Mouse (Mus musculus) embryo, embryonic 9.5 days (tissue): Measurements from ENCODE around the gene Shank2.
A peak's percentile ranks its signal among the peaks of the same experiment; 100 is the strongest.

ENCODE experiments used
- DNase-seq: peaks from one replicate; pipeline ENCODE4 v3.0.0-alpha.2; 2017; ENCODE audit errors: extremely low spot score

The Shank2 gene

DNA sequence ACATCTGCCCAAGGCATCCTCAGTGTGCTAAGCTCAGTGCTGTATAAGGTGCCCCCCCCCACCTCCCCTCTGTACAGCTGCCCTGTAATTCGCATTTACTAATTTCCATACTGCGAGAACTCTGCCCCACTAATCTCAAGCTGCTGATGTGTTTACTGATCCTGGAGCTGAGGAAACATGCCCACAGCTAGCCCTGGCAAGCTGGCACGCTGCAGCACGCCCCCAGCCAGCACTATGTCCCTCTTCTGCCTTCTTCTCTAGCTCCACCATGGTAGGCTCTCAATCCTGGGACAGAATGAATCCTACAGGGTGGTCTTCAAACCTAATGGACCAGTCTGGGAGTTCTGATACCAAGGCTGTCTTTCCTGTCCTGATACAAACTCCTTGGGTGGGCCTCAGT is 267.1 kb downstream of the Shank2 start:
- no peak for DNase-seq

DNA sequence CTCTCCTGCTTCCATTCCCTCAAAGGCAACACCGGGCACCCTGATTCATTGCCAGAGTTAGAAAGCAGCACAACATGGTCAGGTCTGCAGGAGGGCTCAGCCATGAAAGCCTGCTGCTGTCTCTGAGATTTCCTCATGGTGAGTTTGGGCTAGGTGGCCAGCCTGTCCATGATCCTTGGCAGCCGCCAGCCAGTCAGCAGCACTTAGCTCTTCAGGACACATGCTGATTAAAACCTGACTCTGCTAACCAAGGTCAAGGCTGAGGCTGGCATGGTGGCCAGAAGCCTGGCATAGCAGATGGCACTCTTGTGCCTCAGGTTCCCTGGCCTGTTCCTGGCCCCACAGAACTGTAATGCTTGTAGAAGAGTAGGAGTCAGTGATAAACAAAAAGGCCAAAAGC is 269.3 kb downstream of the Shank2 start:
- DNase-seq: no peak

DNA sequence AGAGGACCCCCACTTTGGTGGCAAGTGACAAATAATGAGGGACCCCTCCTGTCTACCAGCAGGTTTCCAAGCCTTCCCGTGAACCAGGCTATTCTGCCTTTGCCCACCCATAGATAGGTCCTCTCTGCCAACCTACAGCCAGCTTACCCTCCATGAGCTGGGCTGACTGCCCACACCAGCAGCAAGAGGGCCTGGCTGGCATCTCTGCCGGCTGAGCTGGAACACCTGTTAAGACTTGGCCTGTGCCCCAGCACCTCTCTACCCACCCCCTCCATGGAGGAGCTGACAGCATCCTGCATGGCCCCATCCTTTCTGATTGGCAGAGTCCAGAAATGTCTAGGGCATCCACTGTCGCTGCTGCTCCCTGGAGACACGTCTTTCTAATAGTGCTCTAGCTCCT is 277.0 kb downstream of the Shank2 start:
- no peak for DNase-seq

DNA sequence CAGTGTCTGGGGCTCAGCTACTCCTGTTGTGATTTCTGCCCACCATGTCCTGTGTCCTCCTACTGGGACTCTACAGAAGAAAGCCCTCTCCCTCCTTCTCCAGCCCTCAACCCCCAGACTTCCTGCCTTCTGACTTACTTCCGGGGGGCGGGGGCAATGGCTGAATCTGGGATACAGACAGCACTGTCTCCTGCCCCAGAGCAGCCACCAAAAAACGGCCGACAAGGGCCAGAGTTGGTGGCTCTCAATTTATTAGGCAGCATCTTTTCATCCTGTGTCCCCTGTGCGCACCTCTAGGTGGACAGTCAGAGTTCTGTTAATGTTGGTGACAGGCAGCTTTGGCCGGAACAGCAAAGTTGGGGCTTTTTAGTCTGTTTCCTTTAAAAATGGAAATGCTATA is 282.0 kb downstream of the Shank2 start:
- peak; percentile 54 for DNase-seq

DNA sequence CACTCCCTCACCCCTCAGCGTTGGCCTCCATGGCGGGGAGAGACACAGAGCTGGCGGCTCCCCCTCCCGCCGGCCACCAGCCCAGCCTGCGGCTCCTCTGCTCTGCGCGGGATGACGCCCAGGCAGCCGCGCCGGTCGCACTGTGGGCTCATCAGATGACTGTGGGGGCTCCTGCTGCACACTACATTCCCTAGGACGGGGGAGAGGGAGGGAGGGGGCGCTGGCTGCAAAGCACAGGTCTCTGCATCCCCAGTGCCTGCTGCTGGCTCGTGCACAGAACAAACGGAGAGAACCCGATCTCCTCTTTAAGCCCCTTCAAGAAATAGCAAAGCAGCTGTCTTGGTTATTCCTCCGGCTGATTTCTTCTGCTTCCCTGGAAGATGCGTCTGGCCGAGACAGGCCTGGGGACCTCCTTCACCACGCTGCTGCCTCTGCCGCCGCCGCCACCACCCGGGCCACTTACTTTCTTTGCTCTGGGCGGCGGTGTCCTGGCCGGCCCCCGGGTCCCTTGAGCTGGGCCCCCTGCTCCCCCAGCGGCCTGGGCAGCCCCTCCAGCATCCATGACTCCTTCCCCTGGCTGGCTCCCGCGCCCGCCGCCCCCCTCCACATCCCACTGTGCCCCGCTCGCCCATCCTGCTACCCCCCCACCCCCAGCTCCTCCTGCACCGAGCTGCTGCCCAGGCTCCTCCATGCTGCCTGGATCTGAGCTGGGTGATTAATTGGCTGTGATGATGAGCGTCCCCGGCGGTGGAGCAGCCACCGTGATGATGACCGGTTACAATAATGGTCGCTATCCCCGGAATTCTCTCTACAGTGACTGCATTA is 282.7 kb downstream of the Shank2 start:
- peak; percentile 69 for DNase-seq

DNA sequence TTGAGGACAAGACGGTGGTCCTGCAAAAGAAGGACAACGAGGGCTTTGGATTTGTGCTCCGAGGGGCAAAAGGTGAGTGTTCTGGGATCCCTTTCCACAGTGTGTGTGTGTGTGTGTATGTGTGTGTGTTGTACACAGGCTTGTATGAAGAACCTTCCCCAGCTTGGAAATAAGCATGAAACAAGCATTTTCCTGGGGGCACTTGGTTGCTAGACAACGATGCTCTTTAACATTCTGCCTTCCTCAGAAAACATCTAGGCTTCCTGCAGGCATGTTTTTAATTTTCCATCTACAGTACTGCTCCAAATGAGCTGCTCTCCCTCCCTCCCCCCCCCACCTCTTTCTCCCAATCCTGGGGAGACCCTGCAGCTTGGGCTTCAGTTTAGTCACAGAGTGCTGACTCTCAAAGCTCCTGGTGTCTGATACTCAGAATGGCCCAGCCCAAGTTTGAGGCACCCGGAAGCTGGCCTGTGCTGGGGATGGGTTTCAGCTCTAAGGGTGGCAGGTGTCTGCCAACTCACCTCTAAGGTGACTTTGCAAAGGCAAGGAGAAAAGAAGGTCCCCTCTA is 283.4 kb downstream of the Shank2 start:
- no peak for DNase-seq

DNA sequence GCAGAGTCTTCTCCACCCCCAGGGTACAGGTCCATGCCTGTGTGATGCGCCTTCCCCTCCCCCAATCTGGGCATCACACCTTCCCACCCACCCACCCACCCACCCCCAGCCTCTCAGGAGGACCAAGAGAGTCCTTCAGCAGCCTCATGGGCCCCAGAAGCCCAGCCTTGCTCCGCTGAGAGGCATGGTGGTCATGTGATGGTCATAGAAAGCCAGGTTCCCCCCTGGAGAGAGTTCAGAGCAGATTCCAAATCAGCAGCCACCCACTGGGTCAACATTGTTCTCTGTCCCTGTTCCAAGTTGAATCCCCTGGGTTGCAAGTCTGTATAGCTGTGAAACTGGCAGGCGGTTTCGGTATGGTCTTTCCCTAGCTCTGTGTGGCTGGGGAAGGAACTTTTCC is 284.2 kb downstream of the Shank2 start:
- DNase-seq: no peak

DNA sequence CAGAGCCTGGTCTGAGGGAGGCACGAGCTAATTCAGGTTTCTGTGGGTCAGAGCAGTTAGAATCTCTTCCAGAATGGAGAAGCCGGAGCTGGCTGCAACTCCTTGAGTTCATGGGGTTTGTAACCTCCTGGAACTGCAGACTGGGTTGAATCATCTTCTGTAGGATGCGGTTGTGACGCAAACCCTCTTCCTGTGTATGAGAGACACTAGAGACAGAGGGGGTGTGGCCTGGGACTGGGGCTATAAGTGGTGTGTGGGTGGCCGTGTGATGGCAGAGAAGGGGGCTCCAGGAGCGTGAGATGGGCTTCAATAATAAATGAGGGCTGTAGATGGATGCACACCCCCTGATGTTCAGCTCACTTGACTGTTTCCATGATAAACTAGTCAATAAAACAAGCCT is 286.3 kb downstream of the Shank2 start:
- no peak for DNase-seq

DNA sequence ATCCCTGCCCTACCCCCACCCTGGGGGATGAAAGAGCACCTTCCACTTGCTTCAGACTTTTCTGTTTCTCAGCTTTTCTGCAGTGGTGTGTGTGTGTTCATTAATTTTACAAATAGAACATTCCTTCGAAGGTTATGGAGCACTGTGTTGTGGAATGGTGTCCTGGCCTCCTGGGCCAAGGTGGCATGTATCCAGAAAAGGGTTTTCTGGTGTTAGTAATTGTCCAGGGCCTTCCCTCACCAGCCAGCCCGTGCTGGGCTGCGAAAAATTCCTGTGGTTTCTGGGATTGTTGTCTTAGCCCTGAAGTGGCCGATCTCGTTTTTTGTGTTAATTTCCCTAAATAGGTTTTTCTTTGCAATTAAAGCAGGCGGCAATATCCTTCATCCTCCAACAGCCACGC is 289.8 kb downstream of the Shank2 start:
- no peak for DNase-seq

DNA sequence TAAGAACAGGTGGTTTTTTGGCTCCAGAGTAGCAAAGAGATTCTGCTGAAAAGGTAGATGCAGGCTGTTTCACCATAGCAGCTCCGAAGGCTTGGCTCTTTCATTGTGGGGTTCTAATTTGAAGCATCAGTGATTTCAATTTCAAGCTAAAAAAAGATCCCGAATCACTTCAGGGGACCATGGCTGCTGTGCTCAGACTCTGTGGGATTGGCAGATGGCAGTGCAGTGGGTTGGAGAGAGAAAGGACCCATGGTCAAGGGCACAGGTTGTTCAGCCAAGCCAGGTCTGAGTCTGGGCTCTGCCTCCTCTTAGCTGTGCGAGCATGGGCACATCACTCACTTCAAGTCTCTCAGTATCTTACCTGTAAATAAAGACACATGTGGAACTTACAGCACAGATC is 291.9 kb downstream of the Shank2 start:
- no peak for DNase-seq

DNA sequence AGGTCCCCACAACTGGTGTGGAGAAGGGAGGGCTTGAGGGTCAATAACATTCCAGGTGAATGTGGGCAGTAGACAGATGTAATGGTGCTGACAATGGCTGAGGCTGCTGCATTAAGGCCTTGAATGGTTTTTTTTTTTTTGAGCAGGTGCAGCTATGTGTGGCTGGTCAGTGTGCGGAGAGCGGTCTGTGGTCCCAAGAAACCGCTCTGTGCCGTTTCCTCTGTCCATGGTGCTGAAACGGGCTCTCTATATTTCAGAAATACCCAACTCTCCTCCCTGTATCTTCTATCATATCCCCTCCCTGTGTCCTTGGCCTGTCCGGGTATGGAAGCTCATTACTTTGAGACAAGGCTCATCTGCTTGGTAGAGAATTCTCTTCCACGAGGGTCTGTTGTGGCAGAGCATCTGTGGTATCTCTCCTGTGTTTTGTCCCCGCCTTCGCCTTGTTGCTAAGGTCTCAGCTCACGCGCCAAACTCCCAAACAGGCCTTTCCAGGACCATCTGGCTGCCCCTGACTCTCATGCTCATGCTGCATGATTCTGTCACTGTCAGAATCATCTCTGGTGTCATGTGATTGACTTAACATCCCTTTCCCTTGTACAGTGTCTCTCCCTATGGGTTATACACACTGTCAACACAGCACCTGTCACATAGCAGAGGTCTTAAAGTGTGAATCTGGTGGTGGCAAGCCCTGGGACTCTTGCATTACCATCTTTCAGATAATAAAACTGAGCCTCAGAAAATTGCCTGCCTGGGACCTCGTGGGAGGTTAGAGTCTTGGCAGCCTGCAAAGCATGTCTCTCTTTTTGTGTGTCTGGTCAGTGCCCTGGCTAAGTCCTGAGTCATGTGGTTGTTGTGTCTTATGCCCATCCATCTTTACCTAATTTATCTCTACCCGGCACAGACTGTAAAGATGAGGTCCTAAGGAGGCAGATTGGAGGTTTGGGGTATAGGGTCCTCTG is 292.8 kb downstream of the Shank2 start:
- peak; percentile 59 for DNase-seq

DNA sequence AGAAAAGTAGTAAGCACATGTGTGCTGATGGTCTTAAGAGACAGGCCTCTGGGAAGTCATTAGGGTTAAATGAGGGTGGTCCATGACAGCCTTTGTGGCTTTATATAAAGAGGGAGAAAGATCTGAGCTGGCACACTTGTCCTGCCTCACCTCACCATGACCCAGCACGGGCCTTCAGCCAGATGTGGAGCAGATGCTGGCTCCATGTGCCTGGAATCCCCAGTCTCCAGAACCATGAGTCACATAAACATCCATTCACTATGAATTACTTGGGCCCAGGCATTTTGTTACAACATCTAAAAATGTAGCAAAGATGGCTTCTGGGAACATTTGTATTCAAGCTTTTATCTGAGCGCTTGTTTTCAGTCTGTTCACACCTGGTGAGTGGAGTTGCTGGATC is 297.6 kb downstream of the Shank2 start:
- DNase-seq: no peak

DNA sequence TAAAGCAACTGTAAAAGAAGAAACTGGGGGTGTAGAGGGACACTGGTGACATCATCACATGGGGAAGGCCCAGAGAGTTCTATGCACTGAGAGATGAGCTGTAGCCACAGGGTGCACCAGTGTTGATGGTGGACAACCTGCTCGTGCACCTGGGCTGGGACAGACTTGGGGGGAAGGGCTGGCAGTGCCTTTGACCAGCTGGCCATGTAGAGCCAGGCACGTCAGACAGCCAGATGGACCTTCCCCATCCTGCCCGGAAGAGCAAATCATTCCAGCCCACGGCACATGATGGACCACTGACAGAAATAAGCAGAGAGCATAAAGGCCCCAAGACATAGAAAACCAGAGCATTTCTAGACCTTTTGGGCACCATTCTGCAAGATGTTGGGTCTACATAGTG is 299.9 kb downstream of the Shank2 start:
- no peak for DNase-seq

DNA sequence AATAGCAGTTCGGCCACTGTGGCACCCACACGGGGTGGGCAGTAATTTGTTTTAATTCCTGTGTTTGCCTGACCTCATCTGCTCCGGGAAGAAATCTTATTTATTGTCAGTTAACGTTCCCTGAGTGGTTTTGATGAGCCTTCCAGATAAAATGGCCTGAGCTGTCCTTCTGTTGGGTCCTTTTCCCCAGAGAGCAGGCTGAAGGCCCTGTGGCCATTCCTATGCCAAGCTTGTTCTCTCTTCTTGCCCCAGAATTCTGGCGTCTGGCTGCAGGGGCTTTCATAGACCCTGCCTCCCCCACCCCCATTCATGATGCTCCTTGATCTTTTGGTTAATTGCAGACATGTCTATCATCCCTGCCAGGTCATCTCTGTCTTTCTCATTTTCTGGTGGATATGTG is 300.8 kb downstream of the Shank2 start:
- no peak for DNase-seq

DNA sequence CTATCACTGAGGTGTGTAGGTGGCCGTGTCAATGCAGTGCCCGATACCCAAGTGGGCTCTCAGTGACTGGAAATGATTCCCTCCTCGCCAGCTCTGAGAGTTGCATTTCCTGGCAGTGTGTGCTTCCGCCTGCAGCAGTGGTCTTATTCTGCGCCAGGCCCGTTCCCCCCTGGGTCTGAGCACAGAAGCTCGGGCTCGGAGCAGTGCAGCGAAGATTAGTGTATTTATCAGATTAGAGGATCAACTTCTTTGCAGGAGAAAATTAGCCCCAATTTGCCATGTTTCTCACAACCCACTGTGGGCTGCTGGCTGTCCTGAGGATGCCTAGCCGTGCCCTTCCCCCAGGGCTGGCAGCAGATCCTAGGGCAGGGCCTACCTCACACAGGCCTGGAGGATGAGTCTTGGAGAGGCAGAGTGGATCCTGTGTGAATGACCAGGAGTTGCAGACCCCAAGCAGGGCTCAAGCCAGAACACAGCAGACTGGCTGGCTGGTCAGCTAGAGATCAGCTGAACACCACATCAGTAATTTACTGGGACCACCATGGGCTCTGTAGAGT is 306.2 kb downstream of the Shank2 start:
- no peak for DNase-seq

DNA sequence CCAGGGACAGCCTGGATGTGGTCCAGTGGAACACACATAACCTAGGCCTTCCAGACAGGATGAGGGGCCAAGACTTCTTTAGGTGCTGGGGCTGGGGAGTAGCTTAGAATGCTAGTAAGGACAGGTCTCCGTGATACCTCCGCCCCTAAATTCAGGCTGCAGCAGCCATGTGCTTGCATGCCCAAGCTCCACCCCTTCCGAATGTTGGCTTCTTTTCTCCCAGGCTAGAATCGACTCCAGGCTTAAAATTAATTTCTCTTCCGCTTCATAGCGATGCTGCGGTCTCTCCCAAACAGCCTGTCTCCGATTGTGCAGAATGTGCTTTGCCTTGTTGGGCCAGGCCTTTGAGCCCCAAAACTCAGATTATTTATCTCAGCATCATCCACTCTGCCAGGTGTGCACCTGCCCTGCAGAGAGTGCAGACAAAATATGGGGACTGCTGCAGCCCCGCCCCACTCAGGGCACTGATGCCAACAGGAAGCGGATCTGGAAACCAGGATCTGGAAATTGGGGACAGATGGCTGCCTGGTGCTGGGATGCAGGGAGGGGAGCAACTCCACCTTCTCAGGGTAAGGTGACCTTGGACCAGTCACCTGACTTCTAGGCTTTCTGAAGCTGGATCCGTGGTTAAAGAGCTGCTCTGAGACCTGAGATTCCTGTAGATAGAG is 312.8 kb downstream of the Shank2 start:
- DNase-seq: no peak

DNA sequence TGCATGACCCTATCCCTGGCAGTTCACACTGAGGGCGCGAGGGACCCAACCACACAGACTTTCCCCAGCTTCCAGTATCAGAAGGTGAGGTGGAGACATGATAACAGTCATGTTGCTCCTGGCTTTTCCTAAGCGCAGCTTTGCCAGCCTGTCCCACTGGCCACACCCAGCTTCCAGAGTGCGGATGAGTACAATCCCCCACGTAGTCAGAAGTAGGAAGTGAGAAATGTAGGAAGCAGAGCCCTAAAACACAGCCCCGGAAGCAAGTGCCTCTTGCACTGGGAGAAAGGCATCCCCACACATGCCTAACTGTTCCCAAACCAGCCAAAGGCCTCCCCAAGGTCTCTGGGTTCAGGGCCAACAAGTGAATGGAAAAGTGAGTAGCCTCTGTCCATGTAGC is 314.5 kb downstream of the Shank2 start:
- DNase-seq: no peak

DNA sequence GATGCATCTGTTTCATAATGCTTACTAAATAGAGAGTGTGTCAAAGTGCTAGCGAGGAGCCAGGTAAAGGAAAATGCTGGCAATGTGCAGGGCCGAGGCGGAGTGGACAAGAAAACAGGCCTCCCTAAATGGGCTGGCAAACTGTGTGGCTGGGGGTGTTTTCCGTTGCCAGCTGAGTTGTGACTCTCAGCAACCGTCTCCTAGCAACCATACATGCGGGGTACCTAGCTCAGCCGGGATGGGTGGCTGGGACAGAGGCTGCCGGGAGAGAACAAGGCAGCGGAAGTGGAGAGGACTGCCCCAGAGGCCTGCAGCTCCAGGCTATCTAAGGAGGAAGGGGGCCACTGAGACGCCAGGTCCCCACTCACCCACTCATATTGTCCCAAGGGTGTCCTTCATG is 315.1 kb downstream of the Shank2 start:
- peak; percentile 12 for DNase-seq

DNA sequence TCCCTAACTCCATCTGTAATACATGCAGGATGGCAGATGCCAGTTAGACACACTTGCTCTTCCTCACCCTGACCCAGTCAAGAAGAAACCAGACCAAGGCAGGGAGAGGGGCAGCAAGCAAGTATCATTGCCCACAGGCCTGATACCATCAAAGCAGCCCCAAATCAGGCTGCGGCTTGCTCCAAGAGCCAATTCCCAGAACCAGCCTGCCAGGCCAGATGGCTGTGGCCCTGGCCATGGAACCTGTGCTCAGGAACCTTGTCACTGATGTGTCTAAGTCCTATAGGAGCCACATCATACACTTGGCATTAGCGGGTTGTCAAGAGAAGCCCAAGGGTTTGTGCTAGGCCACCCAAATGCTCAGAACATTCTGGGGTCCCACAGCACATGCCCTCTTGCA is 322.3 kb downstream of the Shank2 start:
- DNase-seq: no peak

DNA sequence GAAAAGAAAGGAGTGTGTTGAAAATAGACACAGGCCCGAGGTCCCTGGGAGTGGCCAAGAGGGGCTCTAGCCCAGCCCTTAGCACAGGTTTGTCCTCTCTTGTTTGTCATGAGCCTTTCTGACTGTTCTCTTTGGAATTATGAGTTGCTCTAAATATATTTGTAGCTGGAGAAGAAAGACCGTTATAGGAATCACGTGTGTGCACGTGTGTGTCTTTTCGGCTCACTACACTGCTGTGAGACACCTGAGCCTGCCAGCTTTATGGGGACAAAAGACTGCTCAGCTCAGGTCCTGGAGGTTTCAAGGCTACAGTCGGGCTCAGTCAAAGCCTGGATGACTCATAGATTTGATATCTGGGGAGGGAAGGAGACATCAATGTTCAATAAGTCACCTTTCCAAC is 323.1 kb downstream of the Shank2 start:
- DNase-seq: no peak

DNA sequence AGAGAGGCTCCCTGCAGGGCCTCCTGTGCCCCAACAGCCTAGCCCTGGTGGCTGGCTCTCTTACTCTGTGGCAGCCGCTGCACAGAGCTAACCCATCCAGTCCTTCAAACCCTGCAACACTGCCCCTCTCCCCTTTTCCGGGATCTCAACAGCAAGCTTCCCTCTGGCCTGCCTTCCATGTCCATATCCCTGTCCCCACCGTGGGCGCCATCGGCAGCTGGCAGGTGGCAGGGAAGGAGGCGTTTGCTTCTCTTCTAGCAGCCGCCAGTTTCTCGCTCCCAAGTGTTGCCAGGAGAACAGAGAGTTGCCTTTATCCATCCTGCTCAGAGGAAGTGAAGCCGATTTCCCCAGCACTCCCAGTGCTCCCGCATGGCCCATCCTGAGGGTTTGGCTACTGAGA is 323.9 kb downstream of the Shank2 start:
- DNase-seq: no peak

DNA sequence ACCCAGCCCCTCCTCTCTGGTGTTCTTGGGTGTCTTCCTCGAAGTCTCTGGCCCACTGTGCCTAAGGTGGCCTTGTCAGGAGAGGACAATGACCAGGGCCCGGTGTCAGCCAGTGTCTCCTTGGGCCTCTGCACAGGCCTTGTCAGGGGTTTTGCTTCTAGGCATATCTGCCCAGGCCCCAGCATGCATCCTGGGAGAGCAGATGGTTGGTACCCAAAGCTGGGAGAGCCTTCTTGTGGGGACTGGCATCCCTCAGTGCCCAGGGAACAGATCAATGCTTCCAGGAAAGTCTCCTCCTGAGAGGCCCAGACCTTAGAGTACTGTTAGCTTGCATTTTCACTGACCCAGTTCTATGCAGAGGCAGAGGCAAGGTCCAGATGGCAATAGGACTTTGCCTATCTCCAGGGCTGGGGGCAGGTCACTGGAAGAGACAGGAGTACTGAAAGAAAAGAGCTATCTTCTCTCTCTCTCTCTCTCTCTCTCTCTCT is 327.7 kb downstream of the Shank2 start:
- no peak for DNase-seq
